Mouse (Mus musculus) liver, postnatal 0 days (tissue): ENCODE measurements around the gene Gmnn.

Source experiments
- CTCF ChIP-seq: sonication (generic); IDR thresholded peaks from 2 replicates; pipeline ENCODE4 v1.5.1; 2016; ENCODE audit warnings: antibody characterized with exemption, low read depth
- EP300 ChIP-seq: IDR thresholded peaks from 2 replicates; pipeline ENCODE4 v1.6.1; 2016; ENCODE audit warnings: antibody characterized with exemption, low read depth, mild to moderate bottlenecking

- TF ChIP-seq CTCF (peak; percentile 92), EP300 (no peak)
These were observed 48.2 kb downstream of the Gmnn start for GRCm38 (mm10) chr13:24713434-24714000.
